Mouse (Mus musculus): Measurements from ENCODE around the gene Cdiptos. TPM values are rescaled to one million over a fixed set of nuclear protein-coding genes. Genes with fewer than 3 reads are reported as not detected.
A peak's percentile ranks its signal among the peaks of the same experiment; 100 is the strongest.

The Cdiptos gene
- polyA plus RNA-seq, 1 experiment from 2014 or later: 1.6 TPM

- no peaks in the 10 kb centered on the region for H3K27me3 ChIP-seq (ENCODE audit: control insufficient read depth, insufficient read depth, low read length)
- no peaks in the 10 kb centered on the region for H3K9me3 ChIP-seq (ENCODE audit: control insufficient read depth, low read length)
- H3K36me3 ChIP-seq (ENCODE audit: control insufficient read depth, insufficient read depth, low read length): peaks cover 34% of the 10 kb centered on the region
- 5% methylated on average over 39 of the region's 39 CpGs for WGBS
- peak within 1 kb of the TSS; percentile 94 to 98 for H3K27ac ChIP-seq (replicated peaks in 1 of 2; ENCODE audit: control insufficient read depth in 1 of 2, insufficient read depth in 1 of 2, low read depth in 2 of 2, low read length in 2 of 2)
- H3K4me3 ChIP-seq (ENCODE audit: control insufficient read depth in 1 of 2, insufficient read depth in 1 of 2, low read depth in 1 of 2, low read length in 2 of 2): peak within 1 kb of the TSS; percentile 81 to 94
- H3K4me1 ChIP-seq (ENCODE audit: control insufficient read depth in 2 of 2, insufficient read depth in 2 of 2, low read length in 2 of 2): peaks cover 27 to 55% of the 10 kb centered on the region in 2 experiments
- ATAC-seq (ENCODE audit: insufficient number of reproducible peaks, insufficient read depth, low FRiP score, low read depth): peak; percentile 75
- peak within 1 kb of the TSS; percentile 81 for H3K4me2 ChIP-seq (ENCODE audit: low read length)
- peak within 1 kb of the TSS; percentile 94 for H3K9ac ChIP-seq (ENCODE audit: low read length)
Observed at GRCm38 (mm10) chr7:127016971-127017949, 41.4 kb upstream of the Cdiptos start, which contains the start of gene Pagr1a. Gene Pagr1a (minus strand): TSS chr7:127017352.

DNA sequence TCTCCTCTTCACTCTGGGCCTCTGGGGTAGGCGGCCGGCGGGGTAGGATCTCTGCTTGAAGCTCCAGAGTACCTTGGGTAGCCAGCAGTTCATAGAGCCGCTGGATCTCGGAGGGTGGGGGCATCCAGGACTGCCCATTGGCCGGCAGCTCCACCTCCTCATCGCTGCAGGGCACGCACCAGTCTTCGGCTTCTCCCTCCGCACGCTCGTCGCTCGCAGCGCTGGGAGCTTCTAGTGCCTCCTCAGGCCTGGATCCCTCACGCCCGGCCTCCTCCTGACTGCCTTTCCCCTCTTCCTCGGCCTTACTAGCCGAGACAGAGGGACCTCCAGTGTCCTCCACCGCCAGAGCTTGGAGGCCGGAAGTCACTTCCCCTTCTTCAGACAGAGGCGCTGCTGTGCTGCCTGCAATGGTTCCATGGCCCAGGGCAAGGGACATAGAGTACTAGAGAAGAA is 40.6 kb upstream of the Cdiptos start:
- WGBS: 1% methylated on average over 22 of the region's 22 CpGs
- H3K4me3 ChIP-seq (ENCODE audit: control insufficient read depth in 1 of 2, insufficient read depth in 1 of 2, low read depth in 1 of 2, low read length in 2 of 2): peak overlapping the region; percentile 81 to 94

GRCm38 (mm10) chr7:127016481-127016485 is 40.4 kb upstream of the Cdiptos start, which contains the start of gene Pagr1b:
Gene Pagr1b (minus strand): TSS chr7:127016484.
- no peak for ATAC-seq (ENCODE audit: insufficient number of reproducible peaks, insufficient read depth, low FRiP score, low read depth)

More for the DNA sequence above, 40.6 kb upstream of the Cdiptos start:
- Histone ChIP-seq H3K4me2 (ENCODE audit: low read length) (peak overlapping the region; percentile 81), H3K27me3 (ENCODE audit: control insufficient read depth, insufficient read depth, low read length) (no peaks in the 10 kb centered on the region), H3K4me1 (ENCODE audit: control insufficient read depth in 2 of 2, insufficient read depth in 2 of 2, low read length in 2 of 2) (peaks cover 26 to 47% of the 10 kb centered on the region in 2 experiments), H3K36me3 (ENCODE audit: control insufficient read depth, insufficient read depth, low read length) (peaks cover 31% of the 10 kb centered on the region), H3K27ac (replicated peaks in 1 of 2; ENCODE audit: control insufficient read depth in 1 of 2, insufficient read depth in 1 of 2, low read depth in 2 of 2, low read length in 2 of 2) (peak overlapping the region; percentile 94 to 98), H3K9ac (ENCODE audit: low read length) (peak overlapping the region; percentile 94), H3K9me3 (ENCODE audit: control insufficient read depth, low read length) (no peaks in the 10 kb centered on the region)
- ATAC-seq (ENCODE audit: insufficient number of reproducible peaks, insufficient read depth, low FRiP score, low read depth): peak; percentile 55

DNA sequence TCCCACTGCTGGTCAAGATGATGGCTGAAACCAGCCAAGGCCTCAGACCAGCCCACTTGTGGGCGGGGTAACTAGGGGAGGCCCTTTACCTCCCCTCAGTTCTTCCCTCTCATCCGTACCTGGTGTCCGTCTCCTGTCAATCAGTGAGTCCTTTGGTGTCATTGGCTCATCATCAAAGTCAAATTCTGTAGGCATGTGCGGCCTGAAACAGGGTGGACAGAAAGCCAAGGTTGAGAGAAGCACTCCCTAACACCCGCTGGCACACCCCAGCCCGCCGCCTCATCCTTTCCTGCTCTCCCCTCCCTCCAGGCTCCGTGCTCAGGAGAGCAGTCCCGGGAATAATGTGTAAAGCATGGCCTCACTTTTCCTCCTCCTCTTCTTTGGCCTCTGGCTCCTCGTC is 40.2 kb upstream of the Cdiptos start:
- H3K27ac ChIP-seq (replicated peaks in 1 of 2; ENCODE audit: control insufficient read depth in 1 of 2, insufficient read depth in 1 of 2, low read depth in 2 of 2, low read length in 2 of 2): peak overlapping the region; percentile 94 to 98
- H3K4me1 ChIP-seq (ENCODE audit: control insufficient read depth in 2 of 2, insufficient read depth in 2 of 2, low read length in 2 of 2): peaks cover 22 to 43% of the 10 kb centered on the region in 2 experiments

More at GRCm38 (mm10) chr7:127016481-127016485, 40.4 kb upstream of the Cdiptos start, which contains the start of gene Pagr1b:
- Histone ChIP-seq H3K4me2 (ENCODE audit: low read length) (peak within 1 kb of the TSS; percentile 81), H3K27ac (replicated peaks in 1 of 2; ENCODE audit: control insufficient read depth in 1 of 2, insufficient read depth in 1 of 2, low read depth in 2 of 2, low read length in 2 of 2) (peak within 1 kb of the TSS; percentile 94 to 98), H3K27me3 (ENCODE audit: control insufficient read depth, insufficient read depth, low read length) (no peaks in the 10 kb centered on the region), H3K9ac (ENCODE audit: low read length) (peak within 1 kb of the TSS; percentile 94), H3K36me3 (ENCODE audit: control insufficient read depth, insufficient read depth, low read length) (peaks cover 31% of the 10 kb centered on the region), H3K4me1 (ENCODE audit: control insufficient read depth in 2 of 2, insufficient read depth in 2 of 2, low read length in 2 of 2) (peaks cover 23 to 45% of the 10 kb centered on the region in 2 experiments), H3K9me3 (ENCODE audit: control insufficient read depth, low read length) (no peaks in the 10 kb centered on the region), H3K4me3 (ENCODE audit: control insufficient read depth in 1 of 2, insufficient read depth in 1 of 2, low read depth in 1 of 2, low read length in 2 of 2) (peak within 1 kb of the TSS; percentile 81 to 94)

DNA sequence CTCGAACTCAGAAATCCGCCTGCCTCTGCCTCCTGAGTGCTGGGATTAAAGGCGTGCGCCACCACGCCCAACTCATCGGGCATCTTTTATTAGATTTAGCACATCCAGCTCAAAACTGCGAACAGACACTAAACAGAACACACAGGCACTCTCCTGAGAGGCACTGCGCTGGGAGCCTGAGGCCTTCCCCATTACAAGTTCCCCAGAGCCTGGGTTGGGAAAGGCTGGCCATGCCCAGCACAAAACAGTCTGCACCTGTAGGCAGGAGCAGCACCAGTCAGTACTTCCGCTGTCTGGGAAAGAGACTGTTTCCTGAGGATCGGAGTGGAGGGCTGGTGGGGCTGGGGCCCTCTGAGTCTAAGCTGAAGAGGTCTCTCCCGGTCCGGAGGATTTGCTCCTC is 39.1 kb upstream of the Cdiptos start:
- Histone ChIP-seq H3K27ac (replicated peaks in 1 of 2; ENCODE audit: control insufficient read depth in 1 of 2, insufficient read depth in 1 of 2, low read depth in 2 of 2, low read length in 2 of 2) (no peak overlapping the region), H3K4me3 (ENCODE audit: control insufficient read depth in 1 of 2, insufficient read depth in 1 of 2, low read depth in 1 of 2, low read length in 2 of 2) (no peak overlapping the region), H3K4me2 (ENCODE audit: low read length) (peak overlapping the region; percentile 67; the same call in 1 of the 2 replicates), H3K4me1 (ENCODE audit: control insufficient read depth in 2 of 2, insufficient read depth in 2 of 2, low read length in 2 of 2) (peaks cover 15 to 32% of the 10 kb centered on the region in 2 experiments), H3K9ac (ENCODE audit: low read length) (peak overlapping the region; percentile 16; the same call in 1 of the 2 replicates), H3K9me3 (ENCODE audit: control insufficient read depth, low read length) (no peaks in the 10 kb centered on the region), H3K36me3 (ENCODE audit: control insufficient read depth, insufficient read depth, low read length) (peaks cover 31% of the 10 kb centered on the region), H3K27me3 (ENCODE audit: control insufficient read depth, insufficient read depth, low read length) (no peaks in the 10 kb centered on the region)
- ATAC-seq (ENCODE audit: insufficient number of reproducible peaks, insufficient read depth, low FRiP score, low read depth): no peak
- 89% methylated on average over 12 of the region's 12 CpGs for WGBS

More for the DNA sequence above, 40.2 kb upstream of the Cdiptos start:
- WGBS: 3% methylated on average over 10 of the region's 10 CpGs
- H3K9ac ChIP-seq (ENCODE audit: low read length): peak overlapping the region; percentile 94
- H3K9me3 ChIP-seq (ENCODE audit: control insufficient read depth, low read length): no peaks in the 10 kb centered on the region
- peak; percentile 16; the same call in 1 of the 2 replicates for ATAC-seq (ENCODE audit: insufficient number of reproducible peaks, insufficient read depth, low FRiP score, low read depth)
- H3K4me3 ChIP-seq (ENCODE audit: control insufficient read depth in 1 of 2, insufficient read depth in 1 of 2, low read depth in 1 of 2, low read length in 2 of 2): peak overlapping the region; percentile 81 to 94
- H3K4me2 ChIP-seq (ENCODE audit: low read length): peak overlapping the region; percentile 81
- H3K36me3 ChIP-seq (ENCODE audit: control insufficient read depth, insufficient read depth, low read length): peaks cover 31% of the 10 kb centered on the region
- no peaks in the 10 kb centered on the region for H3K27me3 ChIP-seq (ENCODE audit: control insufficient read depth, insufficient read depth, low read length)

- WGBS: 26% methylated on average over 11 of the region's 11 CpGs
Observed at GRCm38 (mm10) chr7:127014320-127014719, 38.4 kb upstream of the Cdiptos start, which contains the start of gene Mvp. Gene Mvp (minus strand): TSS chr7:127014621.

GRCm38 (mm10) chr7:127013385-127013784 is 37.5 kb upstream of the Cdiptos start:
- Histone ChIP-seq H3K27me3 (ENCODE audit: control insufficient read depth, insufficient read depth, low read length) (no peaks in the 10 kb centered on the region), H3K9ac (ENCODE audit: low read length) (no peak overlapping the region), H3K4me3 (ENCODE audit: control insufficient read depth in 1 of 2, insufficient read depth in 1 of 2, low read depth in 1 of 2, low read length in 2 of 2) (no peak overlapping the region), H3K4me1 (ENCODE audit: control insufficient read depth in 2 of 2, insufficient read depth in 2 of 2, low read length in 2 of 2) (peaks cover 18 to 36% of the 10 kb centered on the region in 2 experiments), H3K9me3 (ENCODE audit: control insufficient read depth, low read length) (no peaks in the 10 kb centered on the region), H3K4me2 (ENCODE audit: low read length) (peak overlapping the region; percentile 67), H3K36me3 (ENCODE audit: control insufficient read depth, insufficient read depth, low read length) (peaks cover 31% of the 10 kb centered on the region), H3K27ac (replicated peaks in 1 of 2; ENCODE audit: control insufficient read depth in 1 of 2, insufficient read depth in 1 of 2, low read depth in 2 of 2, low read length in 2 of 2) (no peak overlapping the region)
- WGBS: 90% methylated on average over 6 of the region's 6 CpGs
- no peak for ATAC-seq (ENCODE audit: insufficient number of reproducible peaks, insufficient read depth, low FRiP score, low read depth)

More at GRCm38 (mm10) chr7:127014320-127014719, 38.4 kb upstream of the Cdiptos start, which contains the start of gene Mvp:
- H3K9me3 ChIP-seq (ENCODE audit: control insufficient read depth, low read length): no peaks in the 10 kb centered on the region
- peak within 1 kb of the TSS; percentile 63 for H3K9ac ChIP-seq (ENCODE audit: low read length)
- H3K27me3 ChIP-seq (ENCODE audit: control insufficient read depth, insufficient read depth, low read length): no peaks in the 10 kb centered on the region
- H3K4me3 ChIP-seq (ENCODE audit: control insufficient read depth in 1 of 2, insufficient read depth in 1 of 2, low read depth in 1 of 2, low read length in 2 of 2): peak within 1 kb of the TSS; percentile 46 to 62
- peaks cover 15 to 31% of the 10 kb centered on the region in 2 experiments for H3K4me1 ChIP-seq (ENCODE audit: control insufficient read depth in 2 of 2, insufficient read depth in 2 of 2, low read length in 2 of 2)
- ATAC-seq (ENCODE audit: insufficient number of reproducible peaks, insufficient read depth, low FRiP score, low read depth): no peak
- H3K4me2 ChIP-seq (ENCODE audit: low read length): peak within 1 kb of the TSS; percentile 81
- H3K27ac ChIP-seq (replicated peaks in 1 of 2; ENCODE audit: control insufficient read depth in 1 of 2, insufficient read depth in 1 of 2, low read depth in 2 of 2, low read length in 2 of 2): no peak within 1 kb of the TSS
- H3K36me3 ChIP-seq (ENCODE audit: control insufficient read depth, insufficient read depth, low read length): peaks cover 31% of the 10 kb centered on the region

Data from heart, embryonic 14.5 days (tissue).